Mouse (Mus musculus): Measurements from ENCODE around the gene Fpgs. TPM values are rescaled to one million over a fixed set of nuclear protein-coding genes. Genes with fewer than 3 reads are reported as not detected.

The Fpgs gene
- total and polyA plus RNA-seq, 3 experiments = 40.0 to 73.9 TPM; not detected in 1

DNA sequence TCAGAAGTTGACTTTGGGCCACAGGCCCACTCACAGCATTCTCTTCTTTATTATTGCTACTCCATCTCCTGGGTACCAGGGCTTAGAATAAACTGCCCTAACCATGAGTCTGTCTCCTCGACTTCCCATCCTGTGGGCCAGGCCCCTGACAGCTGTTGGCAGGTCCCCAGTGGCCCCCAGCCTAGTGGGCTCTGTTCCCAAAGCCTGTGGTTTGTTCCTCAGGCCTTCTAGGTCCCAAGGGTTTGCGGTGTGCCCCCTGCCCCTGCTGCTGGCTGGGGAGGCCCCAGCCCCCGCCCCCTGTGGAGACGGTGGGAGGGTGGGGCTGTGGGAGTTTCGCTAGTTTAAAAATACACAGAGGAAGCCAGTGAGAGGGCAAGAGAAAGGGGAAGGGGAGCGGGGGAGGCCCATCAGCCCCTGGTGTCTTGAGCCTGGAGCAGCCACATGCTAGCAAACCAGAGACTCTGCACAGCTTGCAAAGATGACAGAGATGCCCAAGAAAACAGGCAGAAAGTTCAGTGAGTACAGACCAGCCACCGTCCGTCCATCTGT lies 16.8 kb upstream of the Fpgs start, which contains the start of gene Sh2d3c:
Sh2d3c (plus strand) TSS at position 375 of the 549 bp plus-strand sequence.
- Histone ChIP-seq H3K4me1 (ENCODE audit: control insufficient read depth in 1 of 2, insufficient read depth in 2 of 2, low read length in 2 of 2) (peaks cover 0 to 5% of the 10 kb centered on the region in 2 experiments; a peak in 1 of 4 replicates), H3K4me3 (ENCODE audit: control insufficient read depth in 1 of 2, insufficient read depth in 1 of 2, low read depth in 2 of 2, low read length in 2 of 2) (0 out of 4 replicates have a peak within 1 kb of the TSS, but pooled peaks of 1 of the 2 experiments have one; percentile 4), H3K9ac (ENCODE audit: control insufficient read depth, low read depth, low read length, poor library complexity, severe bottlenecking) (no peak within 1 kb of the TSS), H3K27ac (ENCODE audit: control insufficient read depth, low read depth, low read length) (no peak within 1 kb of the TSS), H3K9me3 (replicated peaks; ENCODE audit: insufficient read depth, low read length) (no peaks in the 10 kb centered on the region), H3K36me3 (ENCODE audit: control insufficient read depth in 1 of 2, insufficient read depth in 2 of 2, low read length in 2 of 2) (no peaks in the 10 kb centered on the region; a peak in 1 of 4 replicates), H3K27me3 (ENCODE audit: control insufficient read depth in 1 of 2, insufficient read depth in 2 of 2, low read length in 2 of 2) (no peaks in the 10 kb centered on the region), H3K79me2 (ENCODE audit: control insufficient read depth, insufficient read depth, low read length, poor library complexity) (no peaks in the 10 kb centered on the region)
- TF ChIP-seq ZC3H11A (IDR thresholded peaks at IDR 0.05; ENCODE audit: low read depth, low read length) (no peak), MYC (IDR thresholded peaks at IDR 0.05; ENCODE audit: low read depth, low read length) (no peak)
- DNase-seq (ENCODE audit: low read depth, low spot score) = no peak

GRCm38 (mm10) chr2:32720053-32720452 lies 16.1 kb upstream of the Fpgs start:
- peaks cover 0 to 9% of the 10 kb centered on the region in 2 experiments; a peak in 1 of 4 replicates for H3K4me1 ChIP-seq (ENCODE audit: control insufficient read depth in 1 of 2, insufficient read depth in 2 of 2, low read length in 2 of 2)
- H3K27ac ChIP-seq (ENCODE audit: control insufficient read depth, low read depth, low read length) = no peak overlapping the region

DNA sequence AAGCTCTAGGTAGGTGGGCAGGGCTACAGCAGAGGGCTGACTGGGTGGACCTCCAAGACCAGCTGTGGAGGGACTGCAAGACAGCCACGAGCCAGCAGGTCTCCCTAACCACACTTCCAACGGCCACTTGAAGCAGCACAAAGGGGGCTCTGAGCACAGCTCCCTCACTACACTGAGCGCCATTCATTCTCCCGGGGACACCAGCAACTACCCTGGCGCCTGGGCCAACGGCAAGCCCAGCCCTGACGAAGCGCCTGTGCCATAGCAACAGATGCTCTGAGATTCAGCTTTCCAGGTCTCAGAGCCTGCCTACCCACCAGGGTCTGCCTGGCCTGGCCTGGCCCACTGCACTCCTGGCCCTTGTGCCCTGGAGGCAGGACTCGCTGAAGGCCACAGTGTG lies 14.8 kb upstream of the Fpgs start:
- Histone ChIP-seq H3K9ac (ENCODE audit: control insufficient read depth, low read depth, low read length, poor library complexity, severe bottlenecking) (no peak overlapping the region), H3K79me2 (ENCODE audit: control insufficient read depth, insufficient read depth, low read length, poor library complexity) (no peaks in the 10 kb centered on the region), H3K27ac (ENCODE audit: control insufficient read depth, low read depth, low read length) (no peak overlapping the region), H3K36me3 (ENCODE audit: control insufficient read depth in 1 of 2, insufficient read depth in 2 of 2, low read length in 2 of 2) (peaks cover 0 to 11% of the 10 kb centered on the region in 2 experiments; a peak in 2 of 4 replicates), H3K9me3 (replicated peaks; ENCODE audit: insufficient read depth, low read length) (no peaks in the 10 kb centered on the region), H3K4me1 (ENCODE audit: control insufficient read depth in 1 of 2, insufficient read depth in 2 of 2, low read length in 2 of 2) (peaks cover 0 to 22% of the 10 kb centered on the region in 2 experiments; a peak in 2 of 4 replicates), H3K4me3 (ENCODE audit: control insufficient read depth in 1 of 2, insufficient read depth in 1 of 2, low read depth in 2 of 2, low read length in 2 of 2) (no peak overlapping the region), H3K27me3 (ENCODE audit: control insufficient read depth in 1 of 2, insufficient read depth in 2 of 2, low read length in 2 of 2) (no peaks in the 10 kb centered on the region)
- TF ChIP-seq ZKSCAN1 (IDR thresholded peaks at IDR 0.05; ENCODE audit: low read depth, low read length) (no peak), TCF12 (IDR thresholded peaks at IDR 0.05; ENCODE audit: low read depth, low read length) (no peak), ZMIZ1 (IDR thresholded peaks at IDR 0.05; ENCODE audit: low read depth, low read length) (no peak), BHLHE40 (IDR thresholded peaks at IDR 0.05; ENCODE audit: borderline replicate concordance, low read depth, low read length) (no peak), KAT2A (conservative IDR thresholded peaks at IDR 0.05; ENCODE audit: low read depth, low read length) (no peak), JUND (IDR thresholded peaks at IDR 0.05; ENCODE audit: low read depth, low read length) (no peak), ZNF384 (IDR thresholded peaks at IDR 0.05; ENCODE audit: low read depth, low read length) (no peak), USF1 (IDR thresholded peaks at IDR 0.05; ENCODE audit: low read depth, low read length) (no peak), HCFC1 (IDR thresholded peaks at IDR 0.05; ENCODE audit: low read depth, low read length) (no peak), MYC (IDR thresholded peaks at IDR 0.05; ENCODE audit: low read depth, low read length) (no peak), RAD21 (IDR thresholded peaks at IDR 0.05; ENCODE audit: low read depth, low read length) (no peak), ZC3H11A (IDR thresholded peaks at IDR 0.05; ENCODE audit: low read depth, low read length) (no peak), ELF1 (IDR thresholded peaks at IDR 0.05; ENCODE audit: low read depth, low read length) (no peak), NELFE (IDR thresholded peaks at IDR 0.05; ENCODE audit: low read depth, low read length) (no peak), POLR2AphosphoS2 (IDR thresholded peaks at IDR 0.05; ENCODE audit: low read length) (no peak), MXI1 (IDR thresholded peaks at IDR 0.05; ENCODE audit: low read depth, low read length) (no peak), MEF2A (IDR thresholded peaks at IDR 0.05; ENCODE audit: extremely low read depth, insufficient replicate concordance, low read depth, low read length, poor library complexity, severe bottlenecking) (no peak), MYB (IDR thresholded peaks at IDR 0.05; ENCODE audit: low read depth, low read length) (no peak), CHD2 (IDR thresholded peaks at IDR 0.05; ENCODE audit: low read length) (no peak), TAL1 (IDR thresholded peaks at IDR 0.05; ENCODE audit: low read length) (no peak)
- no peak for DNase-seq (ENCODE audit: low read depth, low spot score)

More at GRCm38 (mm10) chr2:32720053-32720452, 16.1 kb upstream of the Fpgs start:
- TF ChIP-seq RAD21 (IDR thresholded peaks at IDR 0.05; ENCODE audit: low read depth, low read length) (no peak), MAX (IDR thresholded peaks at IDR 0.05; ENCODE audit: low read length) (no peak)
- Histone ChIP-seq H3K9ac (ENCODE audit: control insufficient read depth, low read depth, low read length, poor library complexity, severe bottlenecking) (no peak overlapping the region), H3K36me3 (ENCODE audit: control insufficient read depth in 1 of 2, insufficient read depth in 2 of 2, low read length in 2 of 2) (peaks cover 0 to 4% of the 10 kb centered on the region in 2 experiments; a peak in 2 of 4 replicates), H3K9me3 (replicated peaks; ENCODE audit: insufficient read depth, low read length) (no peaks in the 10 kb centered on the region), H3K4me3 (ENCODE audit: control insufficient read depth in 1 of 2, insufficient read depth in 1 of 2, low read depth in 2 of 2, low read length in 2 of 2) (no peak overlapping the region), H3K79me2 (ENCODE audit: control insufficient read depth, insufficient read depth, low read length, poor library complexity) (no peaks in the 10 kb centered on the region), H3K27me3 (ENCODE audit: control insufficient read depth in 1 of 2, insufficient read depth in 2 of 2, low read length in 2 of 2) (no peaks in the 10 kb centered on the region)
- no peak for DNase-seq (ENCODE audit: low read depth, low spot score)

Data from MEL (cell line).